Mouse (Mus musculus) midbrain, postnatal 0 days (tissue): ENCODE results near the gene Golga7b. TPM values are rescaled to one million over a fixed set of nuclear protein-coding genes. Genes with fewer than 3 reads are reported as not detected.

ENCODE experiments used
- ATAC-seq: fragments of 200-750 bp; cut with Nextera tagmentation; 2 replicates; pipeline ENCODE4 v1.8.0; 2017; ENCODE audit warnings: moderate number of reproducible peaks, mild to moderate bottlenecking, moderate TSS enrichment, moderate library complexity; ENCODE audit not compliant: low FRiP score
- DNase-seq: peaks from one replicate; pipeline ENCODE4 v3.0.0-alpha.2; 2015; ENCODE audit warnings: low spot score
- H3K27ac ChIP-seq: fragments of 300-500 bp; sonication (generic); 2 replicates; pipeline ENCODE4 v1.5.1; 2014; ENCODE audit warnings: low read depth, mild to moderate bottlenecking, low read length, mixed read lengths
- H3K27me3 ChIP-seq: fragments of 300-500 bp; sonication (generic); 2 replicates; pipeline ENCODE4 v1.6.1; 2014; ENCODE audit warnings: low read length, control low read depth, mixed read lengths; ENCODE audit not compliant: insufficient read depth
- H3K36me3 ChIP-seq: fragments of 300-500 bp; sonication (generic); 2 replicates; pipeline ENCODE4 v1.6.1; 2014; ENCODE audit warnings: low read length, control low read depth, mixed read lengths; ENCODE audit not compliant: insufficient read depth
- H3K4me1 ChIP-seq: fragments of 300-500 bp; sonication (generic); 2 replicates; pipeline ENCODE4 v1.6.1; 2014; ENCODE audit warnings: mild to moderate bottlenecking, control low read depth, antibody characterized with exemption, low read length, mixed read lengths; ENCODE audit not compliant: insufficient read depth
- H3K4me2 ChIP-seq: fragments of 300-500 bp; sonication (generic); 2 replicates; pipeline ENCODE4 v1.6.1; 2014; ENCODE audit warnings: low read depth, mild to moderate bottlenecking, low read length, mixed read lengths; ENCODE audit not compliant: poor library complexity, severe bottlenecking
- H3K4me3 ChIP-seq: fragments of 300-500 bp; sonication (generic); 2 replicates; pipeline ENCODE4 v1.5.1; 2014; ENCODE audit warnings: low read depth, mild to moderate bottlenecking, low read length, moderate library complexity
- H3K9ac ChIP-seq: fragments of 300-500 bp; sonication (generic); replicated peaks from 2 replicates; pipeline ENCODE4 v1.6.1; 2014; ENCODE audit warnings: mild to moderate bottlenecking, low read length, moderate library complexity, mixed read lengths; ENCODE audit not compliant: poor library complexity, severe bottlenecking
- H3K9me3 ChIP-seq: fragments of 300-500 bp; sonication (generic); 2 replicates; pipeline ENCODE4 v1.6.1; 2016; ENCODE audit warnings: low read length, control low read depth
- CTCF ChIP-seq: IDR thresholded peaks from 2 replicates; pipeline ENCODE4 v1.5.1; 2016; ENCODE audit warnings: antibody characterized with exemption, mild to moderate bottlenecking
- WGBS: fragments of 180-500 bp; shearing (Covaris S2); extraction: QIAGEN DNeasy Blood & Tissue Kit; methylation state at CpG from one replicate; pipeline ENCODE4 v1.1.7; 2014; 5-methylcytosine and 5-hydroxymethylcytosine counted together
- polyA plus RNA-seq: library from polyadenylated mRNA; unstranded; fragments of >200 nt; fragmentation: Nextera tagmentation; extraction: Ambion mirVana; gene quantifications from 2 replicates; pipeline ENCODE4 v1.2.1, GENCODE M21; 2015
- total RNA-seq: library from RNA; depleted of rRNA; stranded (reverse); fragments of >200 nt; gene quantifications from 2 replicates; pipeline ENCODE4 v1.2.3, GENCODE M21; 2014

Golga7b gene
- total and polyA plus RNA-seq, 2 experiments from 2014 or later = 70.3 to 92.8 TPM

DNA sequence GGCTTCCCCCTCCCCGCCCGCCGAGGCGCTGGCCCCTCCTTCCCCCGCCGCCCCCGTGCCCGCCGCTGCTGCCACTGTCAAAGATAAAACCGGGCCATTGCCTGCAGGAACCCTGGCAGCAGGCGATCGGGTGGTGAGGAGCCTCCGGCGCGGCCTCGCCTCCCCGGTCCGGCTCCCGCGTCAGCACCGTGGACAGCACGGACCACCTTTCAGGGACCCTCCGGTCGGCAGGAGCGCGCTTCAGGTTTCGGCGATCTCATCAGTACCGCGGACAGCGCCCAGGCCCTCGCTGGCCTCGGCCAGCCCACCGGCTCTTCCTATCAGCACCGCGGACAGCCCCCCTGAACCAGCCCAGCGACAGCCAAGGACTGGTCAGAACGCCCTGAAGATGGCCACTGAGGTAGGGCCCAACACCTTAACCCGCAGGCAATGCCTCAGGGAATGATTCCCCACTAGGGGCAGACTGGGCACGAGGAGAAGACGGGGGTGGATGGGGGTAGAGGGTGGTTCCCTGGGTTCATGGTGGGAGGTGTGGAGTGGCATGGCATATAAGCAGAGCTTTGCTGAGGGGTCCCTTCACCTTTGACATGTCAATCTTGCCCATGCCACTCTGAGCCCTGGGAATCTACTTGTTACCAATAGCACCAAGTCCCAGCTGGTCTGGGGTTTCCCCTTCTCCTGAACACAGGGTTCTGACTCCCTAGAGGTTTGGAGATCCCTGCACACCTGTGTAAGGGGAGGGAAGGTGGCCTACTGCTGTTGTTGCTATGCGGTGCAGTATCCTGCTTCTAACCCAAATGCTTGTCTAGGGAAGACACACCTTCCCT, 8.6 kb downstream of the Golga7b start:
- H3K27ac ChIP-seq = peak overlapping the region; percentile 96
- DNase-seq = peak; percentile 80
- H3K9me3 ChIP-seq = no peaks in the 10 kb centered on the region
- H3K4me3 ChIP-seq = peak overlapping the region; percentile 67
- peak overlapping the region; percentile 93 for H3K9ac ChIP-seq
- peak; percentile 86 for ATAC-seq
- peak overlapping the region; percentile 76 for H3K4me2 ChIP-seq
- 0 out of 2 replicates have a peak, but pooled peaks cover 5% of the 10 kb centered on the region for H3K36me3 ChIP-seq
- peak; percentile 72 for TF ChIP-seq CTCF
- WGBS = 2% methylated on average over 33 of the region's 42 CpGs
- H3K4me1 ChIP-seq = peaks cover 20% of the 10 kb centered on the region; the same call in 1 of the 2 replicates
- H3K27me3 ChIP-seq = no peaks in the 10 kb centered on the region

DNA sequence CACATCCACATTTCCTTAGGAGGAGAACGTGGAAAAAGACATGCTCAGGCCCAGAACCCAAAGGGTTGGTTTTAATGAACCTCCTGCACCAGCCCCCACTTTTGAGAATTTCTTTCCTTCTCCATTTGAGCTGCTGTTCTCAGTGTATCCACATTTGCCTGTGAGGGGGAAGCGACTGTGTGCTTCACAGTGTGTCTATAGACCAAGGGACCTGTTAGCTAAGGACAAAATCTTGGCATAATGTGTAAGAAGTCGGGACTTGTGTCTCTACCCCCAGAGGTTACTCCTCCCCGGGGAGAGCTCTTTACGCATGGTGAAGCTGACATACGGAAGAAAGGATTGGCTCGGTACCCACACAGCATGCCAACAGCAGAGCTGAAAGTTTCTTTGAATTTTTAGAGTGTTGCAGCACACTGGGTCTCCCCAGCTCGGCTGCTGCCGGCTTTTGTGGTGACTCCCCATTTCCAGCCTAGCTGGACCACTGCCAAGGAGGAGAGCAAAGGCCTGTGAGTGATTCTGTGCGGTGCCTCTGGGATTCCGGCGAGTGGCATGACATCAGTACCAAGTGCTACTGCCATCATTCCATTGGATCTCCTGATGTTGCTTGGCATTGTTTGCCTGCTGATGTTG, 9.4 kb downstream of the Golga7b start:
- H3K27ac ChIP-seq = peak overlapping the region; percentile 96
- peak overlapping the region; percentile 93 for H3K9ac ChIP-seq
- no peaks in the 10 kb centered on the region for H3K9me3 ChIP-seq
- H3K4me3 ChIP-seq = peak overlapping the region; percentile 67
- peak; percentile 73 for DNase-seq
- H3K4me2 ChIP-seq = peak overlapping the region; percentile 76
- no peaks in the 10 kb centered on the region for H3K27me3 ChIP-seq
- 23% methylated on average over 12 of the region's 12 CpGs for WGBS
- ATAC-seq = peak; percentile 36; the same call in 1 of the 2 replicates
- 0 out of 2 replicates have a peak, but pooled peaks cover 5% of the 10 kb centered on the region for H3K36me3 ChIP-seq
- no peak for TF ChIP-seq CTCF
- H3K4me1 ChIP-seq = peaks cover 20% of the 10 kb centered on the region; the same call in 1 of the 2 replicates

DNA sequence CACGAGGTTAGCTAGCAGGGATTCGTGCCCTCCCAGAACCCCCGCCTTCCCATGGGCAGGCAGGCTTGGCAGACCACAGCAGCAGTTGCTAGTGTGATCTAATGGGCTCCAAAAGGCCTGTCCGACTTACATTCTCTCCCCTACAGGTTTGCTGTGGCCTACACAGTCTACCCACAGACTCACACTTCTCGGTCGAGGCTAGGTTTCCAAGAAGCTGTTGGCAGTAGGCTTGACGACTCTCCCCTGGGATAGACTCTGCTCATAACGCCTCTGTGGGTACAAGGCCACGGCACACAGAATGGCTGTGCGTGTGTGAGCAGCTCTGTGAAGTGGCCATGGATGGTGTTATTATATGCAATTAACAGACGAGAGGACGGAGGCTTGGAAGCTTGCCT, 9.9 kb downstream of the Golga7b start:
- Histone ChIP-seq H3K4me2 (peak overlapping the region; percentile 76), H3K4me3 (peak overlapping the region; percentile 67), H3K27ac (peak overlapping the region; percentile 96), H3K9me3 (no peaks in the 10 kb centered on the region), H3K9ac (0 out of 2 replicates have a peak overlapping the region, but pooled peaks have one; percentile 93), H3K36me3 (0 out of 2 replicates have a peak, but pooled peaks cover 9% of the 10 kb centered on the region), H3K4me1 (peaks cover 20% of the 10 kb centered on the region; the same call in 1 of the 2 replicates), H3K27me3 (no peaks in the 10 kb centered on the region)
- ATAC-seq (no peak; the same call in 1 of the 2 replicates), DNase-seq (no peak)
- no peak; the same call in 1 of the 2 replicates for TF ChIP-seq CTCF
- WGBS = 66% methylated on average over 12 of the region's 12 CpGs

DNA sequence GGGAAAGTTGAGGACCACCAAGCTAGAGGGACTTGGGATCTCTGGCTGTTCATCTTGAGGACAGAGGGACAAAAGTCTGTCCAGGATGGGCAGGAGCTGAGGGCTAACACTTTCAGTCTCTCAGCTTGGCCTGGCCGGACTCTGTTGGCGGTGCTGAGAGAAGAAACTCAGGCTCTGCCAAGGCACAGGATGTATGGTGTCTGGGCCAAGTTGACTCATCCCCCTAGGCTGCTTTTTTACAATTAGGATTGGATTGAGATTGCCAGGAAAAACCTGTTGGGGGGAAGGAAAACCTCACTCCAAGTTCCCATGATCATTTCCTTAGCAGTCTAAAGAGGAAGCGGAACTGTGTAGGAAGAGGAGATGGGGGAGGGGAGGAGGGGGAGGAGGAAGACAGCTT, 10.7 kb downstream of the Golga7b start:
- Histone ChIP-seq H3K4me3 (no peak overlapping the region), H3K4me2 (peak overlapping the region; percentile 28; the same call in 1 of the 2 replicates), H3K36me3 (peaks cover 11% of the 10 kb centered on the region; the same call in 1 of the 2 replicates), H3K27ac (no peak overlapping the region), H3K4me1 (peaks cover 20% of the 10 kb centered on the region; the same call in 1 of the 2 replicates), H3K9me3 (no peaks in the 10 kb centered on the region), H3K9ac (no peak overlapping the region), H3K27me3 (no peaks in the 10 kb centered on the region)
- DNase-seq = no peak
- ATAC-seq = no peak
- no peak for TF ChIP-seq CTCF
- WGBS = 83% methylated on average over 3 of the region's 3 CpGs

DNA sequence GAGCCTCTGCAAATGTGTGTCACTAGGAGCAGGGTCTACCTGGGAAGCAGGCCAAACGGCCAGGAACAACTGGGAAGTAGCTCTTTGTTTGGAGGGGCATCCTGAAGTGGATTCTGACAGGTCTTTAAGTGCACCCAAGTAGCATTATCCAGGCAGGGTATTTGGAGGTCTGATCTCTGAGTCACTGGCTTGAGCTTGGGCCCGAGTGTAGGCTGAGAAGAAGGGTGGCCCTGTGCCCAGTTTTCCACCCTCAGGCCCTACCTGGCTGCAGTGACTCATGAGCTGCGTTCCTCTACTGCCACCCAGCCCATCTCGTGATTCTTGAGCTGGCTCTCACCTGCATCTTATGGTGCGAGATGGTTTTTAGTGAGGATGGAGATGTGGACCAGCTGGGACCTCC, 11.2 kb downstream of the Golga7b start:
- 73% methylated on average over 5 of the region's 5 CpGs for WGBS
- Histone ChIP-seq H3K36me3 (peaks cover 16% of the 10 kb centered on the region; the same call in 1 of the 2 replicates), H3K9ac (no peak overlapping the region), H3K27me3 (no peaks in the 10 kb centered on the region), H3K27ac (no peak overlapping the region), H3K9me3 (no peaks in the 10 kb centered on the region), H3K4me1 (peaks cover 20% of the 10 kb centered on the region; the same call in 1 of the 2 replicates), H3K4me2 (peak overlapping the region; percentile 28), H3K4me3 (no peak overlapping the region)
- no peak for TF ChIP-seq CTCF
- DNase-seq (no peak), ATAC-seq (no peak)
